Mouse (Mus musculus) stomach, postnatal 0 days (tissue): ENCODE measurements around the gene Elmo1. TPM values are rescaled to one million over a fixed set of nuclear protein-coding genes. Genes with fewer than 3 reads are reported as not detected.

Source experiments
- ATAC-seq: fragments of 200-750 bp; cut with Nextera tagmentation; 2 replicates; pipeline ENCODE4 v1.8.0; 2017; ENCODE audit not compliant: low FRiP score, low TSS enrichment
- DNase-seq: peaks from one replicate; pipeline ENCODE4 v3.0.0-alpha.2; 2016; ENCODE audit warnings: low spot score
- H3K27ac ChIP-seq: fragments of 300-500 bp; sonication (generic); replicated peaks from 2 replicates; pipeline ENCODE4 v1.5.1; 2014; ENCODE audit warnings: mild to moderate bottlenecking, control low read depth
- H3K27me3 ChIP-seq: fragments of 300-500 bp; sonication (generic); 2 replicates; pipeline ENCODE4 v1.6.1; 2014; ENCODE audit warnings: low read length; ENCODE audit not compliant: control insufficient read depth, insufficient read depth
- H3K36me3 ChIP-seq: fragments of 300-500 bp; sonication (generic); 2 replicates; pipeline ENCODE4 v1.6.1; 2014; ENCODE audit warnings: low read length, mixed read lengths; ENCODE audit not compliant: control insufficient read depth, insufficient read depth
- H3K4me1 ChIP-seq: fragments of 300-500 bp; sonication (generic); replicated peaks from 2 replicates; pipeline ENCODE4 v1.6.1; 2014; ENCODE audit warnings: antibody characterized with exemption; ENCODE audit not compliant: control insufficient read depth, insufficient read depth
- H3K4me2 ChIP-seq: fragments of 300-500 bp; sonication (generic); replicated peaks from 2 replicates; pipeline ENCODE4 v1.6.1; 2014; ENCODE audit warnings: low read depth, mild to moderate bottlenecking, control low read depth, moderate library complexity
- H3K4me3 ChIP-seq: fragments of 300-500 bp; sonication (generic); 2 replicates; pipeline ENCODE4 v1.5.1; 2014; ENCODE audit warnings: low read depth, low read length, control low read depth
- H3K9ac ChIP-seq: fragments of 300-500 bp; sonication (generic); 2 replicates; pipeline ENCODE4 v1.6.1; 2014; ENCODE audit warnings: mild to moderate bottlenecking, low read length, control low read depth, mixed read lengths
- H3K9me3 ChIP-seq: fragments of 300-500 bp; sonication (generic); 2 replicates; pipeline ENCODE4 v1.6.1; 2016; ENCODE audit warnings: low read length; ENCODE audit not compliant: control insufficient read depth
- CTCF ChIP-seq: IDR thresholded peaks from 2 replicates; pipeline ENCODE4 v1.5.1; 2016; ENCODE audit warnings: antibody characterized with exemption, low read depth, mild to moderate bottlenecking, moderate library complexity
- EP300 ChIP-seq: optimal IDR thresholded peaks from 2 replicates; pipeline ENCODE3; 2016; ENCODE audit warnings: antibody characterized with exemption
- WGBS: fragments of 180-500 bp; shearing (Covaris S2); extraction: QIAGEN DNeasy Blood & Tissue Kit; methylation state at CpG from one replicate; pipeline ENCODE4 v1.1.7; 2014; 5-methylcytosine and 5-hydroxymethylcytosine counted together
- polyA plus RNA-seq: library from polyadenylated mRNA; unstranded; fragments of >200 nt; fragmentation: Nextera tagmentation; extraction: Ambion mirVana; gene quantifications from 2 replicates; pipeline ENCODE4 v1.2.1, GENCODE M21; 2015

Elmo1 gene
- polyA plus RNA-seq, 1 experiment from 2014 or later, result 5.0 TPM

- no peak for ATAC-seq
- WGBS, result 77% methylated on average over 5 of the region's 5 CpGs
- DNase-seq, result no peak
- Histone ChIP-seq H3K9ac (no peak overlapping the region), H3K27ac (no peak overlapping the region), H3K36me3 (no peaks in the 10 kb centered on the region), H3K4me2 (no peak overlapping the region), H3K4me1 (no peaks in the 10 kb centered on the region), H3K4me3 (no peak overlapping the region), H3K27me3 (no peaks in the 10 kb centered on the region), H3K9me3 (no peaks in the 10 kb centered on the region)
- TF ChIP-seq EP300 (no peak), CTCF (no peak)
Measured at GRCm38 (mm10) chr13:20207126-20207525, 116.7 kb downstream of the Elmo1 start.

GRCm38 (mm10) chr13:20207950-20208642, 117.7 kb downstream of the Elmo1 start:
- TF ChIP-seq EP300, result no peak
- peak; percentile 62 for TF ChIP-seq CTCF
- Histone ChIP-seq H3K27me3 (no peaks in the 10 kb centered on the region), H3K36me3 (no peaks in the 10 kb centered on the region), H3K4me3 (no peak overlapping the region), H3K27ac (0 out of 2 replicates have a peak overlapping the region, but pooled peaks have one; percentile 24), H3K9ac (no peak overlapping the region), H3K9me3 (no peaks in the 10 kb centered on the region), H3K4me1 (no peaks in the 10 kb centered on the region), H3K4me2 (no peak overlapping the region)
- DNase-seq, result no peak
- WGBS, result 39% methylated on average over 7 of the region's 7 CpGs
- peak; percentile 57; the same call in 1 of the 2 replicates for ATAC-seq

GRCm38 (mm10) chr13:20208867-20209266, 118.5 kb downstream of the Elmo1 start:
- no peak for ATAC-seq
- 94% methylated on average over 5 of the region's 5 CpGs for WGBS
- H3K4me3 ChIP-seq, result no peak overlapping the region
- no peak overlapping the region for H3K27ac ChIP-seq
- no peaks in the 10 kb centered on the region for H3K9me3 ChIP-seq
- H3K27me3 ChIP-seq, result no peaks in the 10 kb centered on the region
- TF ChIP-seq EP300, result no peak
- no peak overlapping the region for H3K4me2 ChIP-seq
- H3K9ac ChIP-seq, result no peak overlapping the region
- no peak for DNase-seq
- no peaks in the 10 kb centered on the region for H3K36me3 ChIP-seq
- H3K4me1 ChIP-seq, result no peaks in the 10 kb centered on the region

- no peaks in the 10 kb centered on the region for H3K36me3 ChIP-seq
- DNase-seq (no peak), ATAC-seq (no peak)
- H3K9me3 ChIP-seq, result no peaks in the 10 kb centered on the region
- no peaks in the 10 kb centered on the region for H3K27me3 ChIP-seq
- no peaks in the 10 kb centered on the region for H3K4me1 ChIP-seq
- no peak overlapping the region for H3K27ac ChIP-seq
- H3K4me3 ChIP-seq, result no peak overlapping the region
- WGBS, result 28% methylated on average over 5 of the region's 5 CpGs
- TF ChIP-seq CTCF (no peak), EP300 (no peak)
- no peak overlapping the region for H3K4me2 ChIP-seq
- no peak overlapping the region for H3K9ac ChIP-seq
Measured at GRCm38 (mm10) chr13:20211780-20212179, 121.4 kb downstream of the Elmo1 start.

GRCm38 (mm10) chr13:20212665-20213064, 122.3 kb downstream of the Elmo1 start:
- H3K27ac ChIP-seq, result no peak overlapping the region
- no peak for TF ChIP-seq CTCF
- TF ChIP-seq EP300, result no peak
- H3K4me1 ChIP-seq, result no peaks in the 10 kb centered on the region
- H3K27me3 ChIP-seq, result no peaks in the 10 kb centered on the region
- DNase-seq (no peak), ATAC-seq (no peak)
- H3K9ac ChIP-seq, result no peak overlapping the region
- WGBS, result 94% methylated on average over 6 of the region's 6 CpGs
- H3K4me2 ChIP-seq, result no peak overlapping the region
- H3K9me3 ChIP-seq, result no peaks in the 10 kb centered on the region
- no peaks in the 10 kb centered on the region for H3K36me3 ChIP-seq
- H3K4me3 ChIP-seq, result no peak overlapping the region

- no peak overlapping the region for H3K27ac ChIP-seq
Measured at GRCm38 (mm10) chr13:20213861-20214260, 123.5 kb downstream of the Elmo1 start.

More at GRCm38 (mm10) chr13:20213861-20214260, 123.5 kb downstream of the Elmo1 start:
- no peaks in the 10 kb centered on the region for H3K4me1 ChIP-seq
- ATAC-seq (no peak), DNase-seq (no peak)
- H3K36me3 ChIP-seq, result no peaks in the 10 kb centered on the region
- no peaks in the 10 kb centered on the region for H3K27me3 ChIP-seq
- H3K4me2 ChIP-seq, result no peak overlapping the region
- TF ChIP-seq EP300, result no peak
- no peak for TF ChIP-seq CTCF
- H3K4me3 ChIP-seq, result no peak overlapping the region
- no peaks in the 10 kb centered on the region for H3K9me3 ChIP-seq
- 77% methylated on average over 5 of the region's 5 CpGs for WGBS
- H3K9ac ChIP-seq, result no peak overlapping the region
